Comparison of ENCODE assay signal across 16 mouse cellular contexts in genomic region chr10:107217376-107218235, GRCm38 (mm10). TPM values are rescaled to one million over a fixed set of nuclear protein-coding genes. Genes with fewer than 3 reads are reported as not detected.
"Had no signal": no experiment of that assay in that cellular context is flagged by ENCODE, and none has a peak within 500 bp of the region (broad histone marks: within the 10 kb centered on the region; RNA-seq: fewer than 3 reads in every experiment).

No protein-coding gene starts in this region.

- DNase-seq: left cerebral cortex, postnatal 4 days; liver; liver, embryonic 13.5 days; liver, postnatal 0 days; lung, adult 18-20 months; lung, adult 2 months; lung, embryonic 14.5 days; lung, postnatal 10 days; lung, postnatal 14 days; lung, postnatal 36 days; lung, postnatal 4 days; midbrain, embryonic 14.5 days had no signal

RNA-seq across cellular contexts. Expression of gene Lin7a, which starts 53.9 kb away (rescaled TPM):
- total RNA-seq: megakaryocyte progenitor cell, adult 5-6 weeks; megakaryocyte, adult 5-6 weeks; megakaryocyte-erythroid progenitor cell, adult 5-6 weeks; monocyte, adult 5-6 weeks had no signal
